Comparison of ENCODE assay signal across 30 mouse cellular contexts in the genomic region with DNA sequence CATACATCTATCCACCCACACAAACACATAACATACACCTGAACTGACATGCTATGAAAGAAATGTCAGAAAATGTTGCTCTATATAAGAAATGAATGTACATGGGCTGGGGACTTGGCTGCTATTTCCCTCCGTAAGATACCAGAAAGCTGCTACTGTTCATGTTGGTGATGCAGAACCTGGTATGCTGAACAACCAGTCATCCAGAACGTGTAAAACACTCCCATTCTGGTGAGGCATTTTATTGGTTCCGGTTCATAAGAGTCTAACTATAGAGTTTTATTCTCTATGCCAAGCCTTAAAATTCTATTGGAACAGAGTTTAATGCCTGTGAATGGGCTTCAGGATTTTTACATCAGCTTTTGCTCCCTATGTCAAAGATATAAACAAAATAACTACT. TPM values are rescaled to one million over a fixed set of nuclear protein-coding genes. Genes with fewer than 3 reads are reported as not detected.
DNase-seq lines count a peak whose midpoint lies in the region; ATAC-seq and TF ChIP-seq lines count a peak whose summit lies in the region.
"Had no signal": no experiment of that assay in that cellular context is flagged by ENCODE, and none has a peak within 500 bp of the region (broad histone marks: within the 10 kb centered on the region; RNA-seq: fewer than 3 reads in every experiment).

No protein-coding gene starts in this region.

- POLR2A ChIA-PET in Patski (lab: Charles Lee) = no interaction called here

- H3K4me2 ChIP-seq in kidney, embryonic 16.5 days (replicated peaks; ENCODE audit: low read depth, low read length) = no peak overlapping the region
- H3K4me2 ChIP-seq: embryonic facial prominence, embryonic 13.5 days; forebrain, embryonic 12.5 days; forebrain, embryonic 15.5 days; heart, embryonic 13.5 days; hindbrain, embryonic 14.5 days had no signal

- no peak overlapping the region for H3K9ac ChIP-seq in kidney, embryonic 16.5 days (replicated peaks; ENCODE audit: low read length)
- no peak overlapping the region for H3K9ac ChIP-seq in heart, adult 2 months (ENCODE audit: low read depth, low read length)
- H3K9ac ChIP-seq: embryonic facial prominence, embryonic 13.5 days; forebrain, embryonic 12.5 days; forebrain, embryonic 15.5 days; heart, embryonic 13.5 days; hindbrain, embryonic 14.5 days had no signal

- TF ChIP-seq EP300 in heart, adult 2 months (IDR thresholded peaks at IDR 0.05; ENCODE audit: insufficient read depth, low read depth, low read length) = no peak

- H3K27ac ChIP-seq in kidney, embryonic 16.5 days (ENCODE audit: low read length) = peak overlapping the region; percentile 76
- H3K27ac ChIP-seq in heart, adult 2 months = no peak overlapping the region
- H3K27ac ChIP-seq: embryonic facial prominence, embryonic 10.5 days; embryonic facial prominence, embryonic 13.5 days; forebrain, embryonic 12.5 days; forebrain, embryonic 15.5 days; heart, embryonic 10.5 days; heart, embryonic 13.5 days; hindbrain, embryonic 14.5 days had no signal

- H3K27me3 ChIP-seq in kidney, embryonic 16.5 days (ENCODE audit: insufficient read depth, low read length) = no peaks in the 10 kb centered on the region
- H3K27me3 ChIP-seq in Patski = no peaks in the 10 kb centered on the region
- H3K27me3 ChIP-seq in heart, adult 2 months (ENCODE audit: control insufficient read depth, insufficient read depth, low read length) = peaks cover 3% of the 10 kb centered on the region; the same call in 1 of the 2 replicates
- H3K27me3 ChIP-seq: CH12.LX; forebrain, embryonic 12.5 days; forebrain, embryonic 15.5 days had no signal

- intact Hi-C loops in heart, adult 2 months (cut with DNase I) = no loop called here

- H3K36me3 ChIP-seq in kidney, embryonic 16.5 days (ENCODE audit: insufficient read depth, low read length) = no peaks in the 10 kb centered on the region
- no peaks in the 10 kb centered on the region for H3K36me3 ChIP-seq in heart, adult 2 months (ENCODE audit: control insufficient read depth, insufficient read depth, low read length)
- H3K36me3 ChIP-seq: embryonic facial prominence, embryonic 10.5 days; embryonic facial prominence, embryonic 13.5 days; forebrain, embryonic 12.5 days; forebrain, embryonic 15.5 days; G1E; heart, embryonic 10.5 days; heart, embryonic 13.5 days had no signal

- ATAC-seq in kidney, embryonic 16.5 days (ENCODE audit: low FRiP score, low TSS enrichment) = peak; percentile 87
- ATAC-seq in Patski = peak; percentile 58
- ATAC-seq: activated CD4-positive, CD25-positive, alpha-beta regulatory T cell, adult 4 months; forebrain, embryonic 15.5 days had no signal

- CTCF ChIA-PET in Patski (lab: Charles Lee) = no interaction called here

- H3K4me3 ChIP-seq in kidney, embryonic 16.5 days (ENCODE audit: low read length) = no peak overlapping the region
- H3K4me3 ChIP-seq in heart, adult 2 months = no peak overlapping the region
- H3K4me3 ChIP-seq: embryonic facial prominence, embryonic 10.5 days; embryonic facial prominence, embryonic 13.5 days; erythroblast, embryonic 14.5 days; forebrain, embryonic 12.5 days; forebrain, embryonic 15.5 days; heart, embryonic 10.5 days; heart, embryonic 13.5 days had no signal

- H3K79me2 ChIP-seq in heart, adult 2 months (replicated peaks; ENCODE audit: control insufficient read depth, insufficient read depth, low read length) = no peaks in the 10 kb centered on the region

- H3K4me1 ChIP-seq in kidney, embryonic 16.5 days (ENCODE audit: insufficient read depth, low read length) = peaks cover 53% of the 10 kb centered on the region
- no peaks in the 10 kb centered on the region for H3K4me1 ChIP-seq in heart, adult 2 months (ENCODE audit: control insufficient read depth, insufficient read depth, low read length)
- H3K4me1 ChIP-seq: heart, embryonic 10.5 days had no signal

- in situ Hi-C loops in Patski (cut with MboI; ENCODE audit: low pct_unique_long_range_greater_than_20kb) = no loop called here

- no peaks in the 10 kb centered on the region for H3K9me3 ChIP-seq in kidney, embryonic 16.5 days (ENCODE audit: low read length)
- H3K9me3 ChIP-seq: embryonic facial prominence, embryonic 10.5 days; embryonic facial prominence, embryonic 13.5 days; forebrain, embryonic 12.5 days; forebrain, embryonic 15.5 days; G1E; heart, embryonic 10.5 days; heart, embryonic 13.5 days had no signal

- TF ChIP-seq CTCF in Patski (IDR thresholded peaks at IDR 0.05) = no peak
- no peak for TF ChIP-seq CTCF in heart, adult 2 months (IDR thresholded peaks at IDR 0.05)

- peak; percentile 29 for DNase-seq in kidney, adult 9 months
- DNase-seq in kidney, adult 18-20 months = no peak
- DNase-seq in kidney, adult 11 months = no peak
- DNase-seq in Patski (ENCODE audit: low read depth, low spot score) = no peak
- no peak for DNase-seq in heart, adult 2 months
- DNase-seq in urinary bladder, postnatal 14 days (ENCODE audit: low spot score) = no peak
- DNase-seq: adrenal gland, adult 8-10 months; adrenal gland, postnatal 25 days; B cell, adult 2 months; cerebellum, adult 11-12 months; cerebellum, adult 8-10 months; cerebellum, postnatal 10 days; cerebellum, postnatal 36 days; embryo, embryonic 11 days; gastrocnemius, postnatal 25 days; heart, adult 18-20 months; heart, postnatal 14 days; heart, postnatal 4 days had no signal

- 43% methylated on average over 3 of the region's 3 CpGs for WGBS in kidney, embryonic 16.5 days
- WGBS in heart, adult 2 months = 80% methylated on average over 3 of the region's 3 CpGs

- no peak for TF ChIP-seq POLR2A in heart, adult 2 months (IDR thresholded peaks at IDR 0.05; ENCODE audit: insufficient read depth, low read depth, low read length)

RNA-seq across cellular contexts. Expression of a gene that starts 55.0 kb away (rescaled TPM):
- polyA plus RNA-seq in kidney, embryonic 16.5 days (2015; fragmentation: Nextera tagmentation; extraction: Ambion mirVana) = 8.8 and 10.0 TPM in 2 replicates
- not detected for polyA plus RNA-seq in Patski (2021)
- under 1 TPM; 0.29 to 0.30 TPM for total RNA-seq in heart, adult 2 months (2021)
- polyA plus RNA-seq in heart, adult 2 months (2012; rRNA removed) = 0.18 and 0.43 TPM in 2 replicates
- polyA plus RNA-seq: activated CD4-positive, CD25-positive, alpha-beta regulatory T cell, adult 4 months; erythroblast, embryonic 14.5 days; G1E had no signal
